Mouse (Mus musculus): ENCODE measurements at regions not wholly inside any gene's neighbourhood (a gene's known extent, or its start where the extent isn't known, plus 50 kb on each side); places are given as distances from the start of the nearest gene placed in this dataset.

DNA sequence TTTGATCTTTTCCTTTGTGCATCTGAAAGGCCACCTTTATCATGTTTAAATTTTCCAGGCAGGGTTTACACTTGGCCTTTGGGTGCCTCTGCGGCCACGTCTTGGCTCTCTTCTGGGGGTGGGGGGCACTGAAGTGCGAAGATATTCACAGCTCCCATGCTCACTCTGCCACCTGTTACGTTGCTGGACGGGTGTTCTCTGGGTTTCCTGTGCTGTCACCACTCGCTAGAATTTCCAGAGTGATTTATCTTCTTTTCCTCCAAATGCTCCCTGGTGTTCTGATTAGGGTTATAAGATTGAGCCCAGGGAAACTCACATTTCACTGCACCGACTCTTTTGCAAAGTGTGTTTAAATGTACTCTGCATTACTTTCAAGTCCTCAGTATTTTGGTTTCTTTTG, 404.8 kb upstream of the Mki67 start:
- H3K4me1 ChIP-seq (replicated peaks; ENCODE audit: control insufficient read depth, insufficient read depth, low read length) = no peaks in the 10 kb centered on the region
- H3K9ac ChIP-seq = no peak overlapping the region
- no peak overlapping the region for H3K4me2 ChIP-seq (replicated peaks)
- no peak for ATAC-seq (ENCODE audit: low FRiP score)
- no peak overlapping the region for H3K4me3 ChIP-seq (replicated peaks; ENCODE audit: low read length)
- H3K27ac ChIP-seq = no peak overlapping the region
- H3K36me3 ChIP-seq (replicated peaks; ENCODE audit: control insufficient read depth, insufficient read depth) = no peaks in the 10 kb centered on the region
- H3K9me3 ChIP-seq (ENCODE audit: control insufficient read depth, low read length) = no peaks in the 10 kb centered on the region
- H3K27me3 ChIP-seq (ENCODE audit: control insufficient read depth, insufficient read depth, low read length) = no peaks in the 10 kb centered on the region
- 65% methylated on average over 7 of the region's 7 CpGs for WGBS
- no peak for DNase-seq (ENCODE audit: low spot score)

DNA sequence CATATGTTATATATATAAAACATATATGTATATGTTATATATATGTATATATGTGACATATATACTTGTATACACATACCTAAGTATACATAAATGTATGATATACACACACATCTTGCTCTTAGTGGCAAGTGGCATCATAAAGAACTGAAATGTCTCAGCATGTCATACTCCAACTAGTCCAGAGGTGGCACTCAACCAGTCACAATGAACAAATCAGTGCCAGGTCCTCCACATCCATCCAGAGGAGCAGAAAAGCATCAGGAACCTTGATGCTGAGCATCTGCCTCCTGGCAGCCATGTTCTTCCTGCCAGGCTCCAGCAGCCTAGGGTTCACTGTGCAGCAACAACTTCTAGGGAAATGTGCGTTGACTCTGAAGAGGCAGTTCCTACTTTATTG, 405.2 kb upstream of the Mki67 start:
- Histone ChIP-seq H3K4me3 (replicated peaks; ENCODE audit: low read length) (no peak overlapping the region), H3K4me1 (replicated peaks; ENCODE audit: control insufficient read depth, insufficient read depth, low read length) (no peaks in the 10 kb centered on the region), H3K27ac (no peak overlapping the region), H3K4me2 (replicated peaks) (no peak overlapping the region), H3K27me3 (ENCODE audit: control insufficient read depth, insufficient read depth, low read length) (no peaks in the 10 kb centered on the region), H3K9ac (no peak overlapping the region), H3K9me3 (ENCODE audit: control insufficient read depth, low read length) (no peaks in the 10 kb centered on the region), H3K36me3 (replicated peaks; ENCODE audit: control insufficient read depth, insufficient read depth) (no peaks in the 10 kb centered on the region)
- ATAC-seq (ENCODE audit: low FRiP score) (no peak), DNase-seq (ENCODE audit: low spot score) (no peak)
- WGBS = 91% methylated on average over 1 of the region's 1 CpGs

DNA sequence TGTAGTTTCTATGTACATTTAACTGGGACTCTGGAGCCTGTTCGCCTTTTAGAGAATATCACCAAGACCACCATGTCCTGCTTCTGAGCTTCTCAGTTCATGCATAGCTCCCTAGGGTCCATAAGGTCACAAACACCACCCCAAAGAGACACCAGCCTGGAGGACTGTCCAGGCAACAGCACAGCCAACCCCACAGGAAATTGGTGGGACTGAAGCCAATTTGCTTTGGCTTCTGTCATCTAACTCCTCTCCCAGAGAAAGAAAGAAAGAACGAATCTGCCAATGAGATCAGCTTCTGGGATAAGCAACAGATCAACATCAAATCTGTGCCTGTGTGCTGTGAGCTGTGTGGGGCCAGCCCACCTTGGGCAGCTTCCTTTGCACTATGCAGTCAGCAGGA, 408.6 kb upstream of the Mki67 start:
- ATAC-seq (ENCODE audit: low FRiP score) = no peak
- no peak for DNase-seq (ENCODE audit: low spot score)

DNA sequence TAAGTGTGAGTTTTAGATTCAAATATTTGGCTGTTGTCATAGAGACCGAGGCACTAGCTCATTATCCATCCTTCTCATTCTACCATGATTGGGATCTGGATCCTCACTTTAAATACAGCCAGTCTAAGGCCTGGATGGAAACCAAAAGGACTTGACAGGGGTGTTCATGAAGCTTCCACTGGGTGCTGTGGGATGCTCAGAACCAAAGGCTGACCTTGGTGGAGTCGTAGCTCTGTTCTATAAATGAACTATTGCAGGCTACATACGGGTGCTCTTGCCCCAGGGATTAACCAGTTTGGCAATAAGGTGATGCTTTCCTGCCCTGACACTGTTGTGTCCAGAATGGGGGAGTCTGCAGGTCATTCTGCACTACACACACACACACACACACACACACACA, 410.2 kb upstream of the Mki67 start:
- ATAC-seq (ENCODE audit: low FRiP score) (no peak), DNase-seq (ENCODE audit: low spot score) (no peak)
- Histone ChIP-seq H3K4me3 (replicated peaks; ENCODE audit: low read length) (no peak overlapping the region), H3K27ac (no peak overlapping the region), H3K27me3 (ENCODE audit: control insufficient read depth, insufficient read depth, low read length) (no peaks in the 10 kb centered on the region), H3K4me1 (replicated peaks; ENCODE audit: control insufficient read depth, insufficient read depth, low read length) (peaks cover 7% of the 10 kb centered on the region; the same call in 1 of the 2 replicates), H3K9me3 (ENCODE audit: control insufficient read depth, low read length) (no peaks in the 10 kb centered on the region), H3K9ac (no peak overlapping the region), H3K4me2 (replicated peaks) (no peak overlapping the region), H3K36me3 (replicated peaks; ENCODE audit: control insufficient read depth, insufficient read depth) (no peaks in the 10 kb centered on the region)
- WGBS = 92% methylated on average over 3 of the region's 3 CpGs

More for the DNA sequence above, 408.6 kb upstream of the Mki67 start:
- Histone ChIP-seq H3K36me3 (replicated peaks; ENCODE audit: control insufficient read depth, insufficient read depth) (no peaks in the 10 kb centered on the region), H3K4me1 (replicated peaks; ENCODE audit: control insufficient read depth, insufficient read depth, low read length) (no peaks in the 10 kb centered on the region), H3K9ac (no peak overlapping the region), H3K27me3 (ENCODE audit: control insufficient read depth, insufficient read depth, low read length) (no peaks in the 10 kb centered on the region), H3K4me2 (replicated peaks) (no peak overlapping the region), H3K4me3 (replicated peaks; ENCODE audit: low read length) (no peak overlapping the region), H3K9me3 (ENCODE audit: control insufficient read depth, low read length) (no peaks in the 10 kb centered on the region), H3K27ac (no peak overlapping the region)
- 75% methylated on average over 2 of the region's 2 CpGs for WGBS

DNA sequence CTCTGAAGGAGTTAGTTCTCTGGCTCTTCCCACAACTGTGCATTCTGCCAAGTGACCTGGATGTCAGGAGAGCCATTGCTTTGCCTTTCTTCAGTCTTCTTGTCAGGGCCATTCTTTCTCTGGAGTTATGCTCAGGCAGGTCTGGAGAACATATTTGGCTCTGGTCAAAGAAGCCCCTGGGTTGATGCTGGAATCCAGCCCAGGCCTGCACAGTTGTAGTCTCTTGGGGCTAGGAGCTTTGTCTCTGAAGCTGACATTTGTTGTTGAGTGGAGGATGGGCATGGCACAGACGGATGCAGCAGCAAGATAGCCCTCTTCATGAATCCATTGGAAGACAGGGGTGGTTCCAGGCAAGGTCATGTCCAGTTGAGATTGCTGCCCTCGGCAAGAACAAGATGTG, 411.4 kb upstream of the Mki67 start:
- Histone ChIP-seq H3K9ac (no peak overlapping the region), H3K27ac (no peak overlapping the region), H3K36me3 (replicated peaks; ENCODE audit: control insufficient read depth, insufficient read depth) (no peaks in the 10 kb centered on the region), H3K27me3 (ENCODE audit: control insufficient read depth, insufficient read depth, low read length) (no peaks in the 10 kb centered on the region), H3K4me1 (replicated peaks; ENCODE audit: control insufficient read depth, insufficient read depth, low read length) (peaks cover 7% of the 10 kb centered on the region; the same call in 1 of the 2 replicates), H3K4me3 (replicated peaks; ENCODE audit: low read length) (no peak overlapping the region), H3K4me2 (replicated peaks) (no peak overlapping the region), H3K9me3 (ENCODE audit: control insufficient read depth, low read length) (no peaks in the 10 kb centered on the region)
- no peak for ATAC-seq (ENCODE audit: low FRiP score)
- no peak for DNase-seq (ENCODE audit: low spot score)
- 61% methylated on average over 2 of the region's 2 CpGs for WGBS

DNA sequence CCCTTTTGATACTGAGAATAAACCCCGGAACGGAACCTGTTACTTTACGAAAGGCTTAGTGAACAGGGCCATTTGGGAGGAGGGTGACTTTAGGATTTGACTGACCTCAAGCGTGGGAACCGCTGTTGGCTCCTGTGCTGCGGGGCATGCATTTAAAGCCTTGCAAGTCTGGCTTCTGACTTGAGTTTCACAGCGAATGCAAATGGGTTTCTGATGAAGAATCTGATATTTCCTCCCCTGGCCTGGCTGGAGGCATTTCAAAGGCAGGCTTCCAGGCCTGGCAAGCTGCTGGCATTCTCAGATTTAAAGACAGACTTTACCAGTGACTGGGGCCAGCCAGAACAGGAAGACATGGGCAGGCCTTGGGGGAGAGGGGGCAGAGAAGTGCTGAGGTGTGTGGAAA, 413.6 kb upstream of the Mki67 start:
- WGBS = 47% methylated on average over 7 of the region's 7 CpGs
- H3K4me2 ChIP-seq (replicated peaks) = no peak overlapping the region
- H3K27ac ChIP-seq = no peak overlapping the region
- H3K4me3 ChIP-seq (replicated peaks; ENCODE audit: low read length) = no peak overlapping the region
- ATAC-seq (ENCODE audit: low FRiP score) (no peak), DNase-seq (ENCODE audit: low spot score) (peak; percentile 32)
- H3K9me3 ChIP-seq (ENCODE audit: control insufficient read depth, low read length) = no peaks in the 10 kb centered on the region
- H3K27me3 ChIP-seq (ENCODE audit: control insufficient read depth, insufficient read depth, low read length) = no peaks in the 10 kb centered on the region
- H3K9ac ChIP-seq = no peak overlapping the region
- no peaks in the 10 kb centered on the region for H3K36me3 ChIP-seq (replicated peaks; ENCODE audit: control insufficient read depth, insufficient read depth)
- H3K4me1 ChIP-seq (replicated peaks; ENCODE audit: control insufficient read depth, insufficient read depth, low read length) = peaks cover 7% of the 10 kb centered on the region; the same call in 1 of the 2 replicates

DNA sequence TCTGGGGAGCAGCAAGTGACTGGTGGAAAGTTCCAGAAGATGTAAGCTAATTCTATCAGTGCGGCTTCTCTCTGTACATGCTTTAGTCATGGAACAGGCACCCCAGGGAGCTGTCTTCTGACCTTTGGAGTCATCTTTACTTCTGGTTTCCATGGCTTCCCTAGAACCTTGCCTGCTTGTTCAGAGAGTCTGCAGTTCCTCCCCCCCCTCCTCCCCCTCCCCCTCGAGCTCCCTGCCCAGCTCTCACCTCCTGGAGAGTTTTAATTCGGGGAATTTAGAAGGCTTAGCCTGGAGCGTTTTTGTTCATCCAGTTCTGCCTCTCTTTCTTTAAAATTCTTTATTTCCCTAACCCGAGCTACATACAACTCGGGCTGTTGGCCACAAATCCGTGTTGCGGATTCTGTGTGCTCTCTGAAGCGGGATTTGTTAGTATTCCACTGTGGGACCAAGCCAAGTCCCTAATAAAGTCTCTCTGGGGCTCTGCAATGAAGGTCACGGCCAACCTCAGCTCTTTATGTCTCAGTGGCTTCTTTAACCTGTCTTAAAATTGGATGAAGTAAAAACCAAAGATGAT, 414.6 kb upstream of the Mki67 start:
- no peak for ATAC-seq (ENCODE audit: low FRiP score)
- DNase-seq (ENCODE audit: low spot score) = no peak
- Histone ChIP-seq H3K9me3 (ENCODE audit: control insufficient read depth, low read length) (no peaks in the 10 kb centered on the region), H3K4me3 (replicated peaks; ENCODE audit: low read length) (no peak overlapping the region), H3K4me1 (replicated peaks; ENCODE audit: control insufficient read depth, insufficient read depth, low read length) (peaks cover 7% of the 10 kb centered on the region; the same call in 1 of the 2 replicates), H3K27me3 (ENCODE audit: control insufficient read depth, insufficient read depth, low read length) (no peaks in the 10 kb centered on the region), H3K36me3 (replicated peaks; ENCODE audit: control insufficient read depth, insufficient read depth) (no peaks in the 10 kb centered on the region), H3K27ac (no peak overlapping the region), H3K9ac (no peak overlapping the region), H3K4me2 (replicated peaks) (no peak overlapping the region)
- WGBS = 34% methylated on average over 10 of the region's 10 CpGs

DNA sequence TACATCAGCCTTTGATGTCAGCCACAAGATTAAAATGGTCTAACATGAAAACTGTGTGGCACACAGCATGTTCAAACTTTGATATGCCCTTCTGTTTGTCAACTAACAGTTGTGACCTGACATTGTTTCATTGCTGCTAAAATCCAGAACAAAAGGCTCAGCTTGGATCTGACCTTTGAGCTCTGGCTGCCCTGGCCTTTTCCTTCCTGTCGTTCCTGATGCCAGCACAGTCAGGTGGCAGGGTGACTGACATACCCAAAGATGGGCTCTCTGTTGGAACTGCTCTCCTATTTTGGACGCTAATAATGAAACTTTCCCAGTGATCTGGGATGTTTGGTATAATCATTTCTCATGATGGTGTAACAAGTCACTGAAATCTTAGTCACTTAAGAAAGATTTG, 416.8 kb upstream of the Mki67 start:
- H3K9ac ChIP-seq = no peak overlapping the region
- no peaks in the 10 kb centered on the region for H3K36me3 ChIP-seq (replicated peaks; ENCODE audit: control insufficient read depth, insufficient read depth)
- no peak overlapping the region for H3K4me2 ChIP-seq (replicated peaks)
- H3K27me3 ChIP-seq (ENCODE audit: control insufficient read depth, insufficient read depth, low read length) = no peaks in the 10 kb centered on the region
- no peak overlapping the region for H3K27ac ChIP-seq
- H3K4me3 ChIP-seq (replicated peaks; ENCODE audit: low read length) = no peak overlapping the region
- no peaks in the 10 kb centered on the region for H3K9me3 ChIP-seq (ENCODE audit: control insufficient read depth, low read length)
- 67% methylated on average over 2 of the region's 2 CpGs for WGBS
- no peak for DNase-seq (ENCODE audit: low spot score)
- H3K4me1 ChIP-seq (replicated peaks; ENCODE audit: control insufficient read depth, insufficient read depth, low read length) = peaks cover 7% of the 10 kb centered on the region; the same call in 1 of the 2 replicates
- no peak for ATAC-seq (ENCODE audit: low FRiP score)

DNA sequence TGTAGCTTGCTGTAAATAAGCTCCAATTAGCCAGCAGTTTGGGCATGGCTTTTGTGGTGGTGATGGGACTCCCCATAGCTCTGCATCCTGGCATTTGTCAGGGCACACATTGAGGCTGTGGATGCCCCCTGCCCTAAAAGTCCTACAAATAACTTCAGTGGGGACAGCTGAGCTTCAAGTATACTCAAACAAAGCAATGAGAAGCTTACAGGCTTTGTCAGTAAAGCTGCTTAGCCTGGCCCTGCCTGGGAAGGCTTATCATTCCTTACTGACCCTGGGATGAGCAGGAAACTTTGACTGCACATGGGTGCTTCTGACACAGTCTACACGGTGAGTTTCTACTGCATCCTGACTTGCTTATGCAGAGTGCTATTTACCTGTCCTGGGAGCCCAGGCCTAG, 420.5 kb upstream of the Mki67 start:
- no peak overlapping the region for H3K27ac ChIP-seq
- H3K9ac ChIP-seq = no peak overlapping the region
- H3K9me3 ChIP-seq (ENCODE audit: control insufficient read depth, low read length) = no peaks in the 10 kb centered on the region
- H3K36me3 ChIP-seq (replicated peaks; ENCODE audit: control insufficient read depth, insufficient read depth) = no peaks in the 10 kb centered on the region
- no peak overlapping the region for H3K4me2 ChIP-seq (replicated peaks)
- no peaks in the 10 kb centered on the region for H3K27me3 ChIP-seq (ENCODE audit: control insufficient read depth, insufficient read depth, low read length)
- ATAC-seq (ENCODE audit: low FRiP score) = no peak
- no peak overlapping the region for H3K4me3 ChIP-seq (replicated peaks; ENCODE audit: low read length)
- no peak for DNase-seq (ENCODE audit: low spot score)
- WGBS = 80% methylated on average over 1 of the region's 1 CpGs
- no peaks in the 10 kb centered on the region for H3K4me1 ChIP-seq (replicated peaks; ENCODE audit: control insufficient read depth, insufficient read depth, low read length)

DNA sequence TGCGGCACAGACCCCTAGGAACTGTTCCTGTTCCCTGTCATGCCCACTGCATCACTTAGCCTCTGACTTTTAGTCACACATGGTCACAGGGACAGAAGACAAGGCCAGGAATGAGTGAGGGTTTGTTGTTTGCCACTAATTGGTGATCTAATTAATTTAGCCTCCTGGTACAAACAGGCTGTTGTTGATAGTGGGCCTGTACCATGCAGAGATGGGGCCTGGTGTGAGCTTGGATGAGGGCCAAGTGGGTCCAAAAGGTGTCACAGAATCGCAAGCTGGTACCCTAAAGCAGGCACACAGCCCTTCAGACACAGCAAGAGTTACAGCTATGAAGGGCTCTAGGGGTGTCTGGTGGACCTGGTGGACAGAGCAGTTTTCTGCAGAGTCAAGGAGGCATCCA, 421.2 kb upstream of the Mki67 start:
- Histone ChIP-seq H3K27me3 (ENCODE audit: control insufficient read depth, insufficient read depth, low read length) (no peaks in the 10 kb centered on the region), H3K9me3 (ENCODE audit: control insufficient read depth, low read length) (no peaks in the 10 kb centered on the region), H3K27ac (no peak overlapping the region), H3K4me1 (replicated peaks; ENCODE audit: control insufficient read depth, insufficient read depth, low read length) (no peaks in the 10 kb centered on the region), H3K4me3 (replicated peaks; ENCODE audit: low read length) (no peak overlapping the region), H3K9ac (no peak overlapping the region), H3K36me3 (replicated peaks; ENCODE audit: control insufficient read depth, insufficient read depth) (no peaks in the 10 kb centered on the region), H3K4me2 (replicated peaks) (no peak overlapping the region)
- ATAC-seq (ENCODE audit: low FRiP score) (no peak), DNase-seq (ENCODE audit: low spot score) (no peak)
- WGBS = 82% methylated on average over 2 of the region's 2 CpGs
